Mouse (Mus musculus): ENCODE measurements around the gene Olfml2b.

Gene Olfml2b

DNA sequence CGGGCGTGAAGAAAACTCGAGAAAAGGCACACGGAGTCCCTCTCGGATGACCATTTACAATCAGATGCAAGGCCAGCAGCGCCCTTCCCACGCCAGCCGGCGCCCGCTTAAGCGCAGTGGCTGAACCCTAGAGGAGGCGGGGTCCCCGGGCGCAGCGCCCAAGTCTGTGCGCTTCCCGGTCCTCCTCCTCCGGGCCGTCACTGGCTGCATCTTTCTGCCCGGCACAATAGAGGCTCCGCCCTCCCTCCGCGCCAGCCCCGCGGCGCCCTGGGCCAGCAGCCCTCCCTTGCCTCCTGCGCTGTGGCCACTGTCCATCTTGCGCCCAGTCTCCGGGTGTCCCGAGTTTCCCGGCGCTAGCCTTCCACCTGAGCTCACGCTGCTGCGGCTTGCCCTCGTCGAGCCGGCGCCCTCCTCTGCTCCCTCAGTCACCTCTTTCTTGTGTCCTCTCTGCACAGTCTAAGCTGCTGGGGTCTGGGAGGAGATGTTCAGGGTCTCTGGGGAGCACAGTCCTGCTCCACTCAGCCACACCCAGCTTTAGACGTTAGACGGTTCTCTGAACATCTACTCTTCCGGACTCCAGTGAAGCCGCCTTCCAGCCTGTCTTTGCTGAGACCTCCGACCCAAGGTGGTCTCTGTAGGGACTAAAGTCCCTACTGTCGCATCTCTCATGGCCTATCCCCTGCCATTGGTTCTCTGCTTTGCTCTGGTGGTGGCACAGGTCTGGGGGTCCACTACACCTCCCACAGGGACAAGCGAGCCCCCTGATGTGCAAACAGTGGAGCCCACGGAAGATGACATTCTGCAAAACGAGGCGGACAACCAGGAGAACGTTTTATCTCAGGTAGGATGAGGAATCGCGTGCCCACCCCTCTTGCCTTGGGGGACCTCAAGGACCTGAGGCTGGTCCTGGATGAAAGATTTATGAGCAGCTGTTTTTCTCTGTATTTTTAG, at the start of gene Olfml2b:
Olfml2b (plus strand) TSS at position 278 of the 951 bp plus-strand sequence.
- DNase-seq (ENCODE audit: low read depth, low spot score) = peak; percentile 19

DNA sequence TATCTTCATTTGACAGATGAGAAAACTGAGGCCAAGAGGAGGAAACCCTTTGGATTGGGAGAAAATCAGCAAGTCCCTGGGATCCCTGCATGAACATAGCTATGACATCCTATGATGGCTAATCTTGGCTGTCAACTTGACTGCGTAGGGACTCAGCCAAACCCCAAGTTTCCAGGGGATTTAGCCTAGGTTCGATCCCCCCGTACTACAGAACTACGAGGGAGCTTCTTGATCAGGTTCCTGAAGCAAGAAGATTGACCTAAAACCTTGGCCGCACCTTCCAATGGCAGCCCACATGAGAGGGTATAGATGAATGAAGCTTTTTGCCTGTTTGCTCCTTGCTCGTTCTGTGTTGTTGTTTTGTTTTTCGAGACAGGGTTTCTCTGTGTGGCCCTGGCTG, 49.8 kb upstream of the Olfml2b start:
- no peak for DNase-seq (ENCODE audit: low read depth, low spot score)

DNA sequence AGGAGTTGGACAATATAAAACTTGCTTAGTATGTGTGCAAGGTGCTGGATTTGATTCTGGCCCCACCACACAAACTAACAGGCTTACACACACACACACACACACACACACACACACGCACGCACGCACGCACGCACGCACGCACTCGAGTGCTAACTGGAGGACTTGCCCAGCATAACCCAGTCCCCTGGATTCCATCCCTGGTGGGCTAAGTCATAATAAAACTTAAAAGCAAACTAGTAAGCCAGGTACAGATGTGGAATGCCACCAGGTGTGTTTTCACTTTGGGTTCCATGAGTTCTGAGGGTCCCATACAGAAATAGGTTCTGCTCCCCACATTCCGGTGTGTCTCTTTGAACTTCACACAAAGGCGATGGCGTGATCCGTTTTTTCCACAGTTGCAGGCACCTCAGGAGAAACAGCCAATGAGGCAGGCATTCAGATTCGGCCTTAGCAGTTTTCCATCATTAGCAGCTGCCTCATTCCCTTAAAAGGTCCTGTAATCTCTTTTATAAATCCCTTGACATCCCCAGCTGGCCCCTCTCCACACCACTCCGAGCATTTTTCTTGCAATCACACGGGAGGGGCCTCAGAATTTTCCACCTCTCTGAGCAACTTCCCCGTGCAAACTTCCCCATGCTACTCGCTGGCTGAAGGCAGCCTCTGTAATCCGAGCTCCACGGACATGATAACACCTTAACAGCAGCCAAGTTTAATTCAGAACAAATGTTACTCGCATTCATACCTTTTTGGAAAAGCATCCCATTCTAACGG, 38.9 kb upstream of the Olfml2b start:
- no peak for DNase-seq (ENCODE audit: low read depth, low spot score)

DNA sequence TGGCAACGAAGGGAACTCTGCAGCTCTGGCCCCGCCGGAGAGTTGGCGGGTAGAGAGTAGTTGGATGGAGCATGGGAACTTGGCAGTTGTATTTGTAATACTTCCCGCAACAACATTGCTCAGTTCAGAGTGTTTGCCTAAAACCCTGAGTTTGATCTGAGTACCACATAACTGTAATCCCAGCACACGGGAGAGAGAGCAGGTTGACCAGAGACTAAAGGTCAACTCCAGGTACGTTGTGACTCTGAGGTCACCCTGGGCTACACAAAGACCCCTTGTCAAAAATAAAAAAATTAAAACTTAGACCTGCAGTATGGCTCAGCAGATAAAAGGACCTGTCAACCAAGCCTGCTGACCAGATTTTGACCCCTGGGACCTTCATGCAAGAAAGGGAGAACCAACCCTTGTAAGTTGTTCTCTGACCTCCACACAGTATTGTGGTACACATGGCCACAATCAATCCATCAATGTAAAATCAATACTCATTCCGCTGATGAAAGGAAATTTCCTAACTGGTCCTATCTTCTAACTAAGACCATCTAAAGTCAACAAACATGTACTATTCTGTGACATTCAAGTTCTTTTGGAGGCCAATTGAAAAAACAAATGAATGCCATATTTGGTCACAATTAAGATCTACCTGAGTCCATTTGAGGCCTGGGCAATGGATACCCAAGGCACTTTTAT, 37.0 kb upstream of the Olfml2b start:
- no peak for DNase-seq (ENCODE audit: low read depth, low spot score)

DNA sequence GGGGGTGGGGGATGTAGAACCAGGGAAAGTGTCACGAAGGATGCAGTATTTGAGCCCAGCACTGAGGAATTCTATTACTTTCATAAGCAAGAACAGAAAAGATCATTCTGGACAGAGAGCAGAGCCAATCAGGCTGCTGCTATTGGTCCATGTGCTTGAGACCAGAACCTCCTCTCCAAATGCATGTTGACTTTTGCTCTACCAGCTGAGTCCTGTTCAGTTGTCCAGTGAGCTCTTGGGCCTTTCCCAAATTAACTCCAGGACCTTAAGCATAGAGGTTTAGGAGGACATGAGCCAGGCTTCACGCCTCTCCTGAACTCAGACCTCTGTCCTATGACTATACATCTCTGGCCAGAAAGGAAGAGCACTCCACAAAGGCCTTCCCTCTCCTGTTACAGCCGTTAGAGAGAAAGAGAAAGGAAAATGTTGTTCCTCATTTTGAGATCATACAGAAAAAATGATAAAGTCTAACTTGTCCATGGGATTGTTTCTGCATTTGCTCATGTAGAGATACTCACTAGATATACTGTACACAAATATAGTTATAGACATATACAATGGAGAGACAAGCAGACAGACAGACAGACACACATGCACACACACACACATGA, 35.8 kb upstream of the Olfml2b start:
- DNase-seq (ENCODE audit: low read depth, low spot score) = no peak

DNA sequence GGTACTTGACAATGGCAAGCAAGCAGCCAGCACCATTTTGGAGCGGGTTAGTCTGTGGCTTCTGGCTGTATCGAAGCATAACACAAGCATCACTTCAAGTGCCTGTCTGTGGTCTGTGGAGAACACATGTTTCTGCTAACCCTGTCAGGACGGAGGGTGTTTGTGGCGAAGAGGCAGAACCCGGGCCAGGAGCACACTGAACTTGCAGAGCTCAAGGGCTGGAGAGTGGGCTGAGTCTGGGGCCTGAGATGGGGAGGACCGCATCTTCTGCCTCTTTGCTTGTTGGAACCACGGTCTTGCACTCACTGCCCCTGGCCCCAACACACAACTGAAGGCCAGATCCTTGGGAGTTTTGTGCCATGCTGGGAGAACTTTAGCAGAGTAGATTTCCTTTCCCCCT, 34.5 kb upstream of the Olfml2b start:
- DNase-seq (ENCODE audit: low read depth, low spot score) = no peak

DNA sequence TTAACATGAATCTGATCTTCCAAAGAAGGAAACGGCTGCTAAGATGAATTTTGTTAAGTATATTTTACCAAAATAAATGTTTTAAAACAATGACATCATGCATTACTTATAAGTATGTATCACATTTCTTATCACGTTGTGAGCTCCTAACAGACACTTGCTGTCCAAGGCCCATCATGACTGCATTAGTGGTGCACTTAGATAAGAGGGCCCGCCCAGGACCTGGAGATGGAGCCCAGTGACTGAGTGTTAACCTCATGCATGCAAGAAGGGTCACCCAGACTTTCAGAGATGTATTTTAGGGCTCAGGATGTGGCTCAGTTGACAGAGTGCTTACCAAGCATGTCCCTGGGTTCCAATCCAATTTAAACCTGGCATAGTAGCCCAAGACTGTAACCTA, 34.0 kb upstream of the Olfml2b start:
- no peak for DNase-seq (ENCODE audit: low read depth, low spot score)

DNA sequence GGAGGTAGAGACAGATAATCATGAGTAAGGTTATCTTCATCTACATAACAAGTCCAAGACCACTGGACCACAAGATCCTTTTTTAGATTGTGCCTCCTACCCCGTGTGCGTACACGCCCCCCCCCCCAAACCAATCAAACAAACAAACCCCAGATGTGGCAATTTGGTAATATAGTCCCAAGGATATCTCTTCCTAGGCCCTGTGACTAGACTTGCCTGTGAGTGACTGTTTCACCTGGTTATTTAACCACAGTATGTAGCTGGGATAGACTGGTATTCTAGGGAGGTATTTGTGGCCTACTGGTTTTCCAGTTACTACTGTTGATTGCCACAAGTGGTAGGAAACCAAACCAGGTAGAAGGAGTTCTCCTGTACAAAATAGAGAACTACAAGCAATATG, 33.6 kb upstream of the Olfml2b start:
- no peak for DNase-seq (ENCODE audit: low read depth, low spot score)

DNA sequence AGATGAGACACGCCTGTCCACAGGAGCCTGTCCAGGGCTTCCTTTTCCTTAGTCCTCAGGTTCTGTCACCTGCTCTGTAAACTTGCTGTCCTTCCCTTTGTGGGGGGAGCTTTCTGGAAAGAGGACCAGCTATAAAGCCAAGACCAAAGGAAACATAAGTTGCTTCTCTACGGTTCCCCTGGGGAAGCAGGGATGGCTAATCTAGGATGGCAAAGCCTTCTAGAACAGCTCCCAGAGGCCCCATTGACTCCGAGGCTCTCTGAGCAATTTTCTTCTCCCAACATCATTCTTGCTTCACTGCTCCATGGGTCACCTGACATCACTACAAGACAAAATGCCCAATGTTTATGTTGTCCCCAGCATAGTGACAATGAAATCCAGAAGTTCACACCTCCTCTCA, 32.7 kb upstream of the Olfml2b start:
- DNase-seq (ENCODE audit: low read depth, low spot score) = no peak

DNA sequence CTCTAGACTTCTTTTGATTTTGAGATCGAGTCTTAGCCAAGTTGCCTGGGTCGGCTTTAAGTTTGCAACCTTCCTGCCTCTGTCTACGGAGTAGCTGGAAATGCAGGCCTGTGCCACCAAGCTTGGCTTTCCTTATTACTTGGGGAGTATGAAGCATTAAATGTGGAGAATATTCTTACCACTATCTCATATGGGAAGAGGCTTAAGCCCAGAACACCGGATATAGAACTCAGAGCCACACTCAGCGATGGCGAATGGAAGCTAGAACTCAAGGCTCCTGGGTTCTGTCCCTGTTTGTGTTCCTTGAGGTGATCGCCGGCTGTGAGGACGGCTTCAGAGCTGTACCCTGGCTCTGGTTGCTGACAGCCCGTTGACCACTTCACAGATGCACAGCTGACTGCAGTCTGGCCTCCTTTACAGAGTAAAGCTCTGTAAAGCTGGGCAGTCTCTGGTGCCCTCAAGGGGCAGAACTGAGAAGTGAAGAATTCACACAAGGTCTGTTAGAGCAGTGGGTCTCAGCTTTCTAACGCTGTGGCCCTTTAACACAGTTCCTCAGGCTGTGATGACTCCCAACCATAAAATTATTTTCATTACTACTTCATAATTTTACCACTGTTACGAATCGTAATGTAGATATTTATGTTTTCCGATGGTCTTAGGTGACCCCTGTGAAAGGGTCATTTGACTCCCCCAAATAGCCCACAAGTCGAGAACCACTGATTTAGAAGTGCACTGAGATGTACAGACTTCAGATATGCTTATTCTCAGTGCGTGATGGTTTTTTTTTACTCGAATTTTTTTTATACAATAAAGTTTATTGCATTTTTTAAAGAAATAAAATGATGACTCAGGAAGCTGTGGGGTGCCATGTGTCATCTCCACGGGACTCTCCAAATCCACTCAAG, 31.1 kb upstream of the Olfml2b start:
- DNase-seq (ENCODE audit: low read depth, low spot score) = peak; percentile 68

DNA sequence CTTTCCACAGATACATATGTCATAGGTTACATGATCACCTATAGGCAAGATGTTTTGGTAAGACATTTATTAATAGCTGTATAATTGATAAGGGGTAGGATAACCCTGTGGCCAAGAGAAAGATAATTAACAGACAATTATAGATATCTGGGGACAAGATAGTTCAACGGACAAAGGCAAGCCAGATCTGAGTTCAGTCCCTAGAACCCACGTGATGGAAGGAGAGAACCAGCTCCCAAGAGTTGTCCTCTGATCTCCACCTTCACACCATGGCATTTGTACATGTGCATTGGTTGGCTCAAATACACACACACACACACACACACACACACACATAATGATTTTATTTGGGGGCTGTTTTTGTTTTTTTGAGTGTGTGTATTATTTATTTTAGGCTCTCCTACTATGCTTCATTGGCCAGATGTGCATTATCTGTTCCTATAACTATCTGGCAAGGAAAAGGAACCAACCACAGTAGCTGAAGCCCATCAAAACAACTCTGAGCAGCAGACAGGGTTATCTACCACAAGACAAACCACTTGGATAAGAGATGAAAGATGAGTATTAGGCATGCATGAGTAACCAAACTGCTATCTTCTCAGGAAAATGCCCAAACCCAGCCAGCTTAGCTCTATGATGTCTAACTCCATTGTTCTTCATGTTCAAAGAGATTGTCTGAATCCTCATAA, 24.5 kb upstream of the Olfml2b start:
- no peak for DNase-seq (ENCODE audit: low read depth, low spot score)

DNA sequence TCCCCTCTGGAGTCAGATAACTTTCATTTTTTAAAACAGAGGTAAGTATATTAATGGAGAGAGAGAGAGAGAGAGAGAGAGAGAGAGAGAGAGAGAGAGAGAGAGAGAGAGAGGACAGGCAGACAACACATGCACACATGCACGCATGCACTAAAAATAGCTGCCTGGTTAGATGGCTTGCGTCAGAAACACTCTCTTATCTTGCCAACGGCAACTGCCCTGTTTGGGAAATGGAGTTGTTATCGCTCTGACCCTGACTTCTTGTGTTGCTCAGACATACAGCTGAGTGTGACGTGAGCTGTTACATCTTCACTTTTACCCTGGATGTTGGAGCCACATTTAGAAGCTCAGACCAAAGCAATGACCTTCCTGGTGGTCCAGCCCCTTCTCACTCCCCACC, 21.4 kb upstream of the Olfml2b start:
- no peak for DNase-seq (ENCODE audit: low read depth, low spot score)

DNA sequence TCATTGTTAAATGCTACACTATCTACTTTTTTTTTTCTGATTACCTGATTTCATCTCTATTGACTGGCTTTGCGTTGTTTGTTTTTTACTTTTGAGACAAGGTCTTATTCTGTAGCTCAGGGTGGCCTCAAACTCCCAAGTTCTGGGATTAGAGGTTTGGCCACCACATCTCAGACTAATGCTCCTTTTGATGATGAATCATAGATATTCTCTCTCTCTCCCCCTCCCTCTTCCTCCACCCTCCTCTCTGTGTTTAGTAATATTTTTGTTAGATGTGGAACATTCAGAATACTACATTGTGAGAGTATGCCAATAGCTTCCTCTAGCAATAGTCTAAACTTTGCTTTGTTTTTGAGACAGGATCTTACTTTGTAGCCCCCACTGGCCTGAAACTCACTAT, 20.9 kb upstream of the Olfml2b start:
- no peak for DNase-seq (ENCODE audit: low read depth, low spot score)

DNA sequence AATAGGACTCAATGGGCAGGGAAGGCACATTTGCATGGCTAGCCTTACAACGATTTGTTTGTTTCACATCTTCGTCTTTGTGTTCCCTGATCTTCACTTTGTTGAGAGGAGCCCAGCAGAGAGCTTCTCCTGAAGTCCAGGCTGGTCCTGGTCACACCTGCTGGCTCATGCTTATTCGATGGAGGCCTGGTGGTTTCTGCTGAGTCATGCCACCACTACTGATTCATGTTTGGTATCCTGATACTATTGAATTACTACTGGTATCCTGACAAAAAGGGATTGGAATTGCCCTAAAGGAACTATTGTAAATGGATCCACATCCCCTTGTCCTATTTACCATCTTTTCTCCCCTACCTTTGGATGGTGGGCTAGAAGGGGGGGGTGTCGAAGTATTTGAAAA, 13.8 kb upstream of the Olfml2b start:
- DNase-seq (ENCODE audit: low read depth, low spot score) = no peak

DNA sequence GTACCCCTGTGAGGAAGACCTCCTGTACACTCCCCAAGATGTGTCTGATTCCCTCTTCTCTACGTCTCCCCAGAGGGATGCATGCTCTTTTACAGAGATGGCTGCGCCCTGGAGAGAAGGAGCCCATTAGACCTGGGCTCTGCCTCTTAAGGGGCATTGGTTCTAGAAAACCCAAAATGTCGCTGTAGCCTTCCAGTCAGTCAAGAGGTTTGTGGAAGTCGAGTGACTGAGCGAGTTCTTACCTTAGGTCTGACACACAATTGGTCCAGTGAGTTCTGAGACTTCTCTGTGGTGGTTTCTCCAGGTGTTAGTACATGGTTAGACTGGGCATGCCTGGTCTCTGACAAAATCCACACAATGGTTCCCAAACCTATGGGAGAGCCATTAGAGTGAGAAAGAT, 12.8 kb upstream of the Olfml2b start:
- DNase-seq (ENCODE audit: low read depth, low spot score) = no peak

DNA sequence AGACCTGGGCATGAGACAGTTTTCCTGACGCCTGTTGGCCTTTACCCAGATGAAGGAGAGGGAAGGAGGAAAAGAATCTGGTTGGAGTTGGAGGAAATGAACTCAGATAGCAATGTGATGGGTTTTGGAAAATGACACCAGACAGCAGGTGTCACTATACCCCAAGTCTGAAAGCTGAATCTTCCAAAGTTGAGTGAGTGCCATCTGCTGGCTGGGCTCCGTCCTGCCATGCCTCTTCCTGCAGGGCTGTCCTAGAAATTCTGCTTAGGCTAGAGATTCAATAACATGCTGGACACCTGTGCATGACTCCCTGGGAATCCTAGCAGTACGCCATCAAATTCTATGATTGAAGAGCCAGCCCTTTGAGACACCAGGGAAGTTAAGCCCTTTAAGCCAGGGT, 11.9 kb upstream of the Olfml2b start:
- DNase-seq (ENCODE audit: low read depth, low spot score) = peak; percentile 89

DNA sequence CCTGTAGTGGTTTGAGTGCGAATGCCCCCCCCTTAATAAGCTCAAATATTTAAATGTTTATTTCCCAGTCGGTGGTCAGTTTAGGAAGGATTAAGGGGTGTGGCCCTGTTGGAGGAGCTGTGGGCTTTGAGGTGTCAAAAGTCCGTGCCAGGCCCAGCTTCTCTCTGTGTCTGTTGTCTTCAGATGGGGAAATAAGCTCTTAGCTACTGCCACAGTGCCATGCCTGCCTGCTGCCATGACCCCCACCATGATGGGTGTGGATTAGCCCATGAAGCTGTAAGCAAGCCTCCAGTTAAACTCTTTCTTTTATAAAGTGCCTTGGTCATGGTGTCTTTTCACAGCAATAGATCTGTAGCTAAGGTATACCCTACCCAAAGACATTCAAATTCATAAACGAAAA, 11.5 kb upstream of the Olfml2b start:
- DNase-seq (ENCODE audit: low read depth, low spot score) = no peak

DNA sequence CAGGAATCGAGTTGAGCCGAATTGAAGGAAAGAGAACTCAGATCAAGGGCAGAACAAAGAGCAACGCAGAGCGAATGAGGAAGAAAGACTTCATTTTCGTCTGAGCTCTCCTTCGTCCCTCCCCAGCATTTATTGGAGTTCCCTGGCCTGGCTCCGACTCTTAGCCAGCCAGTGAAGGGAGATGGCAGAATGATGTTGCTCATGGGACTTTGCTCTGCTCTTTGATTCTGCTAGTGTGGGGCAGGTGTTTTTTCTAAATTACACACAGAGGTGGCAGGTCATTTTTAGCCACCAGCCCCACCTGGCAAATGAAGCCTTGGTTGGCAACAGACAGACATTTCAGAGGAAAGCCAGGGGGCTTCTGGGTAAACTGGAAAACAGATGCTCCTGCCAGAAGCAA, 5.4 kb upstream of the Olfml2b start:
- DNase-seq (ENCODE audit: low read depth, low spot score) = no peak

DNA sequence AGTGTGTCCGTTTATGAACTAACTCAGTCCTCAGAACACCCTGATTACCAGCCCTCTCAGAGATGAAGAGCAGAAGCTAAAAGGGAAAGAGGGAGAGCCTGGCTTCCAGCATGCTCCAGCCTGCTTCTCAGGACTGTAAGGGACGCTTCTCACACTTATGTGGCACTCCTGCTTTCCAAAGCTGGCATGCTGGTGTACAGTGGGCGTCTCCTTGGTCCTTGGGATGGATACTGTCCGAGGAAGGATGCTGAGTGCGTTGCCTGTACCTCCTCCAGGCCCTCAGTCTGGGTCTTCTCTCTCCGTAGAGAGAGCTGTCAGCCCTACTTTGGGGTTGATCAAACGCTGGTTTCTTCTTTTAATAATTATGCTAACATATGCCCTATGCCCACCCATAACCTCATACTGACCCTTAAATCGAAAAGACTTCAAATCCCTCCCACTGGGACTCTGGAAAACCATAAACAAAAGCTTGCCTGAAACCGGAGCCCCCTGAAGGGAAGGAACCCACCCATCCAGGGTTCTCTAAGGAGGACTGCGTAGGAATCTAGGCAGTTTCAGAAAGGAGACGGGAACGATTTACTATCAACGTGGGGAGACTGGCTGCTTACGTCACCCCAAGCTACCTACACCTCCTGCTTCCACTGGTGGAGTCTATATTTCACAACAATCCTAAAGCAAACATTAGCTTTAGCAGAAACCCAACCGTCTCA, 1.7 kb downstream of the Olfml2b start:
- DNase-seq (ENCODE audit: low read depth, low spot score) = no peak
